Mouse (Mus musculus) heart, embryonic 11.5 days (tissue): ENCODE results near the gene Diaph3. TPM values are rescaled to one million over a fixed set of nuclear protein-coding genes. Genes with fewer than 3 reads are reported as not detected.

ENCODE experiments used
- ATAC-seq: fragments of 200-750 bp; cut with Nextera tagmentation; replicated peaks from 2 replicates; pipeline ENCODE4 v1.8.0; 2017; ENCODE audit warnings: moderate library complexity; ENCODE audit not compliant: insufficient number of reproducible peaks, low FRiP score, low TSS enrichment
- H3K27ac ChIP-seq: fragments of 300-500 bp; sonication (generic); 2 replicates; pipeline ENCODE4 v1.5.1; 2014; ENCODE audit warnings: mild to moderate bottlenecking, low read depth, low read length
- H3K27me3 ChIP-seq: fragments of 300-500 bp; sonication (generic); 2 replicates; pipeline ENCODE4 v1.6.1; 2014; ENCODE audit warnings: mild to moderate bottlenecking, low read length, mixed read lengths; ENCODE audit not compliant: control insufficient read depth, insufficient read depth
- H3K36me3 ChIP-seq: fragments of 300-500 bp; sonication (generic); 2 replicates; pipeline ENCODE4 v1.6.1; 2014; ENCODE audit warnings: mild to moderate bottlenecking, low read length, moderate library complexity, mixed read lengths; ENCODE audit not compliant: control insufficient read depth, insufficient read depth
- H3K4me1 ChIP-seq: fragments of 300-500 bp; sonication (generic); 2 replicates; pipeline ENCODE4 v1.6.1; 2014; ENCODE audit warnings: low read length; ENCODE audit not compliant: control insufficient read depth, insufficient read depth
- H3K4me2 ChIP-seq: fragments of 300-500 bp; sonication (generic); 2 replicates; pipeline ENCODE4 v1.6.1; 2014; ENCODE audit warnings: mild to moderate bottlenecking, moderate library complexity
- H3K4me3 ChIP-seq: fragments of 300-500 bp; sonication (generic); 2 replicates; pipeline ENCODE4 v1.5.1; 2014; ENCODE audit warnings: low read depth, low read length
- H3K9ac ChIP-seq: fragments of 300-500 bp; sonication (generic); 2 replicates; pipeline ENCODE4 v1.6.1; 2014; ENCODE audit warnings: mild to moderate bottlenecking, low read depth, low read length, moderate library complexity
- H3K9me3 ChIP-seq: fragments of 300-500 bp; sonication (generic); replicated peaks from 2 replicates; pipeline ENCODE4 v1.6.1; 2016; ENCODE audit warnings: low read length; ENCODE audit not compliant: control insufficient read depth
- WGBS: fragments of 180-500 bp; shearing (Covaris S2); extraction: QIAGEN DNeasy Blood & Tissue Kit; methylation state at CpG from one replicate; pipeline ENCODE4 v1.1.7; 2014; ENCODE audit not compliant: insufficient replicate concordance; 5-methylcytosine and 5-hydroxymethylcytosine counted together
- polyA plus RNA-seq: library from polyadenylated mRNA; unstranded; fragments of >200 nt; fragmentation: Nextera tagmentation; extraction: Ambion mirVana; gene quantifications from 2 replicates; pipeline ENCODE4 v1.2.1, GENCODE M21; 2014

Gene Diaph3
- polyA plus RNA-seq, 1 experiment from 2014 or later = 24.2 TPM

DNA sequence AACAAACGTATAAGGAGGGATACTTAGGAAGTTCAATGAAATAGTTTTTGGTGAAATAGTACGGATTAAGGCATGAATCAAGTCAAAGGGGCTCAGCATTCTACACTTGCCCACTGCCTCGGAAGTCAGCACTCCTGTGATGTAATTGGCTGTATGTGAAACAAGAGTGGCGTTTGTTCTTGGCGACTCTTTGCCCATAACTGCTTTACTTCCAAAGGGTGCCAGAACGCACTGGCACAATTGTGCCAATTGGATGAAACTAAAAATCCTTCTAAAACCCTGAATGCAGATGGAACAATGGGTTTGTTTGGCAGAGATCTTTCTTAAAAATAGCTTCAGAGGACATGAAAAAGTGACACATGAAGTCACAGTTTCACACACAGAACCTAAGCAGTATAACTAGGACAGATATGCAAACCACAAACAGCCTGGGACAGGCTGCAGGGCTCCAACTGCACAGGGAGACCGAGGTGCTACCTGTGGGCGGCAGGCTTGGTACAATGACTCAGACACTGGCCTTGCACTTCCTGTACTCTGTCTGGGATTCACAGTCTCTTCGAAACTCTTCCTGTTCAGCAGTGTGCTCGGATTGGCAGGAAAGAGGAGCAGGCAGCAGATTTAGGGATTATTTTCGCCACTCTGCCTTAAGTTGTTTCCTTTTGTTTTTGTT, 279.6 kb downstream of the Diaph3 start:
- no peak overlapping the region for H3K4me3 ChIP-seq
- no peaks in the 10 kb centered on the region for H3K9me3 ChIP-seq
- no peak overlapping the region for H3K27ac ChIP-seq
- H3K27me3 ChIP-seq = no peaks in the 10 kb centered on the region
- no peak overlapping the region for H3K9ac ChIP-seq
- H3K4me2 ChIP-seq = no peak overlapping the region
- ATAC-seq = no peak
- no peaks in the 10 kb centered on the region for H3K4me1 ChIP-seq
- no peaks in the 10 kb centered on the region for H3K36me3 ChIP-seq
- WGBS = 76% methylated on average over 11 of the region's 11 CpGs

DNA sequence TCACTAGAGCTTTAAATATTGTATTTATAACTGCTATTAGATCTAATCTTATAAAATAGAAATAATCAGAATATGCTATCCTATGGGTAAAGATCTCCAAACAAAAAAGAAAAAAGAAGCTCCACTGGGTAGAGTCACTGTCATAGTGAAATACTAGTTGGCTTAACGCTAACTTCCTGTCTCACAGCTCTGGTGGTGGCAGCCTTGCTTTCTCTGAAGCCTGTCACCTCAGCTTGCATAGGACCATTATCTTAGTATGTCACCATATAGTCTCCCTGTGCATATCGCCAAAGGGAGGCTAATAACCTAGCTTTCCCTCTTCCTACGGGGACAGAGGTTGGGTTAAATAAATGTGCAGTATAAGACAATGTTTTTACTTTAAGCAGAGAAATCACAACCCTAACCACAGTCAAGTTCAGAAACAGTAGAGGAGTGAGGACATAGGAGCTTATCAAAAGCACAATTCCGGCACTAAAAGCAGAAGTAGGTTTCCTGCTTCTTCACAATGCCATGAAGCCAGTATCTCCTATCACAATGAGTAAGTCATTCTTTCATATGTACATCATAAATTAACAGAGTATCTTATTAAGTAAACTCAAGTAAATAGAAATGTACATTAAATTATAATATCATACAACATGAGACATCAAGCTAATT, 293.8 kb downstream of the Diaph3 start:
- ATAC-seq = no peak
- Histone ChIP-seq H3K9me3 (no peaks in the 10 kb centered on the region), H3K9ac (no peak overlapping the region), H3K4me1 (no peaks in the 10 kb centered on the region), H3K4me3 (no peak overlapping the region), H3K4me2 (no peak overlapping the region), H3K27ac (no peak overlapping the region), H3K36me3 (no peaks in the 10 kb centered on the region), H3K27me3 (no peaks in the 10 kb centered on the region)
- WGBS = 70% methylated on average over 4 of the region's 4 CpGs

DNA sequence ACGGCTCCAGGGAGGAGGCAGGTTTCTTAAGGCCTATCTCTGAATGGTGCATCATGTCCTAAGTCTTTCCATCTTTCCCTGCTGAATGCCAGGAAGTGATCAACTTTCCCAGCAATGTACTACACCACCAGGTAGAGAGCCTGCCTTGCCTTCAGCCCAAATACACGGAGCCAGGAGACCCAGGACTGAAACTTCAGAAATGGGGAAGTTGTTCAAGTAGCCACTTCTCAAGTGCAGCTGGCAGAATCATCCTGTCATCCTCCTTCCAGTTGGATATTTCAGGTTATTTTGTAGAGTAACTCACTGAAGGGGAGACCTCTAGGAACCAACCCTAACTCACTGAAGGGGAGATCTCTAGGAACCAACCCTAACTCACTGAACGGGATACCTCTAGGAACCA, 297.0 kb downstream of the Diaph3 start:
- Histone ChIP-seq H3K4me2 (no peak overlapping the region), H3K27me3 (no peaks in the 10 kb centered on the region), H3K4me3 (no peak overlapping the region), H3K4me1 (no peaks in the 10 kb centered on the region), H3K9me3 (no peaks in the 10 kb centered on the region), H3K27ac (no peak overlapping the region), H3K36me3 (no peaks in the 10 kb centered on the region), H3K9ac (no peak overlapping the region)
- WGBS = 83% methylated on average over 3 of the region's 3 CpGs
- no peak for ATAC-seq

GRCm38 (mm10) chr14:86837642-86838041, 303.4 kb downstream of the Diaph3 start:
- no peak overlapping the region for H3K27ac ChIP-seq
- no peak overlapping the region for H3K9ac ChIP-seq
- H3K36me3 ChIP-seq = no peaks in the 10 kb centered on the region
- no peaks in the 10 kb centered on the region for H3K9me3 ChIP-seq
- WGBS = 61% methylated on average over 2 of the region's 2 CpGs
- no peak overlapping the region for H3K4me3 ChIP-seq
- no peak for ATAC-seq
- no peaks in the 10 kb centered on the region for H3K27me3 ChIP-seq
- H3K4me1 ChIP-seq = no peaks in the 10 kb centered on the region
- H3K4me2 ChIP-seq = no peak overlapping the region

- Histone ChIP-seq H3K4me1 (no peaks in the 10 kb centered on the region), H3K4me2 (no peak overlapping the region), H3K36me3 (no peaks in the 10 kb centered on the region), H3K9ac (no peak overlapping the region), H3K27me3 (no peaks in the 10 kb centered on the region), H3K9me3 (no peaks in the 10 kb centered on the region), H3K27ac (no peak overlapping the region), H3K4me3 (no peak overlapping the region)
- WGBS = 77% methylated on average over 2 of the region's 2 CpGs
- ATAC-seq = no peak
Observed at GRCm38 (mm10) chr14:86834851-86835250, 306.2 kb downstream of the Diaph3 start.

- H3K27ac ChIP-seq = no peak overlapping the region
- 93% methylated on average over 6 of the region's 6 CpGs for WGBS
- H3K9me3 ChIP-seq = no peaks in the 10 kb centered on the region
Observed at GRCm38 (mm10) chr14:86834269-86834668, 306.8 kb downstream of the Diaph3 start.

GRCm38 (mm10) chr14:86833003-86833402, 308.0 kb downstream of the Diaph3 start:
- no peak overlapping the region for H3K4me2 ChIP-seq
- H3K27ac ChIP-seq = no peak overlapping the region
- 83% methylated on average over 4 of the region's 4 CpGs for WGBS
- no peaks in the 10 kb centered on the region for H3K4me1 ChIP-seq
- no peaks in the 10 kb centered on the region for H3K36me3 ChIP-seq
- no peak overlapping the region for H3K9ac ChIP-seq
- H3K27me3 ChIP-seq = no peaks in the 10 kb centered on the region
- ATAC-seq = no peak
- H3K4me3 ChIP-seq = no peak overlapping the region
- no peaks in the 10 kb centered on the region for H3K9me3 ChIP-seq

More at GRCm38 (mm10) chr14:86834269-86834668, 306.8 kb downstream of the Diaph3 start:
- H3K9ac ChIP-seq = no peak overlapping the region
- no peak overlapping the region for H3K4me3 ChIP-seq
- no peaks in the 10 kb centered on the region for H3K27me3 ChIP-seq
- H3K4me2 ChIP-seq = no peak overlapping the region
- ATAC-seq = no peak
- no peaks in the 10 kb centered on the region for H3K4me1 ChIP-seq
- no peaks in the 10 kb centered on the region for H3K36me3 ChIP-seq

- Histone ChIP-seq H3K36me3 (no peaks in the 10 kb centered on the region), H3K4me3 (no peak overlapping the region), H3K27ac (no peak overlapping the region), H3K4me1 (0 out of 2 replicates have a peak, but pooled peaks cover 4% of the 10 kb centered on the region), H3K9me3 (no peaks in the 10 kb centered on the region), H3K9ac (no peak overlapping the region), H3K27me3 (no peaks in the 10 kb centered on the region), H3K4me2 (no peak overlapping the region)
- no peak for ATAC-seq
- 91% methylated on average over 4 of the region's 4 CpGs for WGBS
Observed at GRCm38 (mm10) chr14:86816246-86816645, 324.8 kb downstream of the Diaph3 start.
